Mouse (Mus musculus) gastrocnemius, postnatal 25 days (tissue): ENCODE results near the gene Brd7. TPM values are rescaled to one million over a fixed set of nuclear protein-coding genes. Genes with fewer than 3 reads are reported as not detected.

Experiments used
- DNase-seq: peaks from one replicate; pipeline ENCODE4 v3.0.0; 2022
- total RNA-seq, 2 experiments: library from RNA; stranded (reverse); gene quantifications; 1 replicate in 1 of 2; 2 replicates in 1 of 2; pipeline ENCODE4 v1.2.3; 2021

Brd7 gene
- total RNA-seq, 2 experiments from 2014 or later, result 63.3 to 72.9 TPM

GRCm38 (mm10) chr8:88283243-88284115 lies 78.5 kb downstream of the Brd7 start:
- peak; percentile 48 for DNase-seq

DNA sequence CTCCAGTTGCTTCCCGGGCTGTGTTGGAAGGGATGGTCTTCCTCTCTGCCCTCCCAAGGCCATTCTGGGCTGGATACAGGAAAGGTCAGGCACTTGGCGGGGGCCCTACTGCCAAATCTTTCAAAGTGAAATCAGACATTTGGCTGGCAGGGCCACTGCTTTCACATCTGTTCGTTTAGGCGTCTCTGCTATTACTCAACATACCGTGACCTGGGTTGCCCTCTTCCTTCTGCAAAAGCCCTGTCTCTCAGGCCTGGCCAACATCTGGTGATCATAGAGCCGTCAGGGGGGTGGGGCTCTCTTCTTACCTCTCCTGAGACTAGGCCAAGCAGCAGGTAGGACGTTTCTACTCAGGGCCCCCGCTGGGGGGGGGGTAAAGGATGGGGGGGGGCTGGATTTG lies 79.3 kb downstream of the Brd7 start:
- DNase-seq, result peak; percentile 88

Other genes starting within 250 kb of the Brd7 start
- gene Cnep1r1, start 243.4 kb downstream of the Brd7 start, total RNA-seq, result 10 to 100 TPM; 29.0 to 30.0 TPM
- 10 to 100 TPM; 22.5 to 25.7 TPM for gene Heatr3, start 224.3 kb downstream of the Brd7 start, total RNA-seq
- gene Tent4b, start 163.0 kb downstream of the Brd7 start, total RNA-seq, result 10 to 100 TPM; 10.6 to 12.2 TPM
- 1 to 10 TPM; 6.7 to 7.9 TPM for gene Adcy7, start 89.8 kb downstream of the Brd7 start, total RNA-seq
- 1 to 10 TPM; 1.5 to 2.5 TPM for gene Nkd1, start 159.2 kb upstream of the Brd7 start, total RNA-seq